Mouse (Mus musculus): Measurements from ENCODE around the gene Rnf222. TPM values are rescaled to one million over a fixed set of nuclear protein-coding genes. Genes with fewer than 3 reads are reported as not detected.

Gene Rnf222
- total and polyA plus RNA-seq, 3 experiments = not detected

GRCm38 (mm10) chr11:68852932-68853409, 35.4 kb upstream of the Rnf222 start:
- dilution Hi-C loops (cut with MboI; ENCODE audit: extremely low pct_ligation_motif_present, extremely low pct_unique_long_range_greater_than_20kb, low sequenced_read_pairs) = no loop called here
- DNase-seq (ENCODE audit: extremely low read depth) = peak; percentile 100
- peak overlapping the region; percentile 63 for H3K27ac ChIP-seq (ENCODE audit: insufficient read depth, low read depth)
- H3K79me2 ChIP-seq (replicated peaks; ENCODE audit: control insufficient read depth, extremely low read depth, insufficient read depth, poor library complexity, severe bottlenecking) = peaks cover 38% of the 10 kb centered on the region
- H3K9me3 ChIP-seq (replicated peaks; ENCODE audit: low read length) = no peaks in the 10 kb centered on the region
- peak overlapping the region; percentile 92; the same call in 1 of the 2 replicates for H3K4me2 ChIP-seq (ENCODE audit: insufficient read depth, low read depth, poor library complexity, severe bottlenecking)
- peaks cover 2 to 34% of the 10 kb centered on the region in 2 experiments; a peak in 2 of 4 replicates for H3K4me1 ChIP-seq (ENCODE audit: control insufficient read depth in 1 of 2, insufficient read depth in 2 of 2)
- H3K36me3 ChIP-seq (replicated peaks in 1 of 2; ENCODE audit: control insufficient read depth in 1 of 2, insufficient read depth in 1 of 2, low read length in 1 of 2) = peaks cover 0 to 14% of the 10 kb centered on the region in 2 experiments
- peak overlapping the region; percentile 92 to 97 (median 92) for H3K4me3 ChIP-seq (replicated peaks in 1 of 3; ENCODE audit: low read depth in 2 of 3, low read length in 2 of 3, poor library complexity in 1 of 3)
- in situ Hi-C loops (cut with MboI; ENCODE audit: low pct_ligation_motif_present, low pct_unique_long_range_greater_than_20kb, low sequenced_read_pairs) = no loop called here
- H3K27me3 ChIP-seq (replicated peaks) = no peaks in the 10 kb centered on the region
- H3K9ac ChIP-seq (ENCODE audit: insufficient read depth, low read depth) = peak overlapping the region; percentile 97
- TF ChIP-seq ETS1 (conservative IDR thresholded peaks at IDR 0.05; ENCODE audit: low read depth, low read length) = peak; percentile 53
- no peak for TF ChIP-seq E2F4 (IDR thresholded peaks at IDR 0.05; ENCODE audit: insufficient replicate concordance, low read depth, low read length)
- peak; percentile 89 for TF ChIP-seq POLR2AphosphoS2 (IDR thresholded peaks at IDR 0.05; ENCODE audit: low read depth, low read length)
- TF ChIP-seq GABPA (IDR thresholded peaks at IDR 0.05; ENCODE audit: insufficient replicate concordance, low read depth, low read length) = peak; percentile 25; the same call in 1 of the 2 replicates
- TF ChIP-seq TCF12 (IDR thresholded peaks at IDR 0.05; ENCODE audit: low read depth, low read length) = peak; percentile 93
- TF ChIP-seq ZNF384 (IDR thresholded peaks at IDR 0.05; ENCODE audit: low read depth, low read length) = no peak
- peak; percentile 88 for TF ChIP-seq ELF1 (IDR thresholded peaks at IDR 0.05; ENCODE audit: low read depth, low read length)
- no peak for TF ChIP-seq JUN (IDR thresholded peaks at IDR 0.05; ENCODE audit: insufficient read depth, low read depth, low read length)
- no peak for TF ChIP-seq SIN3A (IDR thresholded peaks at IDR 0.05; ENCODE audit: low read length)
- 0 out of 2 replicates have a peak, but pooled peaks have one; percentile 51 for TF ChIP-seq KAT2A (IDR thresholded peaks at IDR 0.05; ENCODE audit: insufficient replicate concordance, low read length)
- TF ChIP-seq POLR2A (IDR thresholded peaks at IDR 0.05; ENCODE audit: low read depth, low read length) = peak; percentile 96
- peak; percentile 91 for TF ChIP-seq BHLHE40 (IDR thresholded peaks at IDR 0.05; ENCODE audit: low read depth, low read length)
- no peak; the same call in 1 of the 2 replicates for TF ChIP-seq IRF4 (IDR thresholded peaks at IDR 0.05; ENCODE audit: low read depth, low read length)
- TF ChIP-seq USF1 (IDR thresholded peaks at IDR 0.05; ENCODE audit: low read depth, low read length) = peak; percentile 100
- peak; percentile 98 for TF ChIP-seq USF2 (conservative IDR thresholded peaks at IDR 0.05; ENCODE audit: low read depth, low read length)
- TF ChIP-seq ZMIZ1 (IDR thresholded peaks at IDR 0.05; ENCODE audit: low read depth, low read length) = peak; percentile 84
- TF ChIP-seq ZC3H11A (IDR thresholded peaks at IDR 0.05; ENCODE audit: low read depth, low read length) = no peak
- TF ChIP-seq NRF1 (IDR thresholded peaks at IDR 0.05; ENCODE audit: low read depth, low read length) = peak; percentile 98
- peak; percentile 97 for TF ChIP-seq UBTF (IDR thresholded peaks at IDR 0.05; ENCODE audit: low read depth, low read length)
- TF ChIP-seq SMC3 (IDR thresholded peaks at IDR 0.05; ENCODE audit: low read depth, low read length) = no peak
- TF ChIP-seq RAD21 (IDR thresholded peaks at IDR 0.05; ENCODE audit: low read depth, low read length) = no peak
- no peak for TF ChIP-seq ZKSCAN1 (IDR thresholded peaks at IDR 0.05; ENCODE audit: borderline replicate concordance, low read depth, low read length)
- no peak for TF ChIP-seq JUND (conservative IDR thresholded peaks at IDR 0.05; ENCODE audit: low read depth, low read length)
- TF ChIP-seq MAFK (IDR thresholded peaks at IDR 0.05; ENCODE audit: insufficient replicate concordance, low read length) = no peak
- no peak for TF ChIP-seq CHD1 (IDR thresholded peaks at IDR 0.05; ENCODE audit: low read depth, low read length)
- TF ChIP-seq RCOR1 (conservative IDR thresholded peaks at IDR 0.05; ENCODE audit: low read depth, low read length) = no peak
- peak; percentile 40; the same call in 1 of the 2 replicates for TF ChIP-seq MAZ (IDR thresholded peaks at IDR 0.05; ENCODE audit: low read depth, low read length)
- peak; percentile 92 for TF ChIP-seq NELFE (IDR thresholded peaks at IDR 0.05; ENCODE audit: low read depth, low read length)
- no peak for TF ChIP-seq CTCF (conservative IDR thresholded peaks at IDR 0.05 in 1 of 2, IDR thresholded peaks at IDR 0.05 in 1 of 2; ENCODE audit: low read depth in 2 of 2, low read length in 2 of 2)
- peak; percentile 83 for TF ChIP-seq HCFC1 (IDR thresholded peaks at IDR 0.05; ENCODE audit: low read depth, low read length)
- peak; percentile 76; the same call in 1 of the 2 replicates for TF ChIP-seq MXI1 (IDR thresholded peaks at IDR 0.05; ENCODE audit: low read depth, low read length)
- no peak for TF ChIP-seq EP300 (IDR thresholded peaks at IDR 0.05; ENCODE audit: low read length)
- TF ChIP-seq MEF2A (IDR thresholded peaks at IDR 0.05; ENCODE audit: borderline replicate concordance, low read depth, low read length) = peak; percentile 70
- TF ChIP-seq TBP (conservative IDR thresholded peaks at IDR 0.05; ENCODE audit: low read depth, low read length) = peak; percentile 76; the same call in 1 of the 2 replicates
- TF ChIP-seq MYC (IDR thresholded peaks at IDR 0.05; ENCODE audit: low read depth, low read length) = no peak; the same call in 1 of the 2 replicates
- TF ChIP-seq MAX (IDR thresholded peaks at IDR 0.05; ENCODE audit: low read length) = peak; percentile 99
- no peak for TF ChIP-seq PAX5 (IDR thresholded peaks at IDR 0.05; ENCODE audit: low read length)
- TF ChIP-seq CHD2 (IDR thresholded peaks at IDR 0.05; ENCODE audit: low read length) = no peak
